Mouse (Mus musculus) bone marrow macrophage, adult 2 months (primary cell): ENCODE data around the gene Neurl3.
A peak's percentile ranks its signal among the peaks of the same experiment; 100 is the strongest.

ENCODE experiments used
- CTCF ChIP-seq: IDR thresholded peaks from 2 replicates; pipeline ENCODE4 v1.5.1; 2012; ENCODE audit warnings: low read depth, mild to moderate bottlenecking, low read length, moderate library complexity
- POLR2A ChIP-seq: IDR thresholded peaks from 2 replicates; pipeline ENCODE4 v1.6.1; 2012; ENCODE audit warnings: mild to moderate bottlenecking, low read depth, low read length, borderline replicate concordance

DNA sequence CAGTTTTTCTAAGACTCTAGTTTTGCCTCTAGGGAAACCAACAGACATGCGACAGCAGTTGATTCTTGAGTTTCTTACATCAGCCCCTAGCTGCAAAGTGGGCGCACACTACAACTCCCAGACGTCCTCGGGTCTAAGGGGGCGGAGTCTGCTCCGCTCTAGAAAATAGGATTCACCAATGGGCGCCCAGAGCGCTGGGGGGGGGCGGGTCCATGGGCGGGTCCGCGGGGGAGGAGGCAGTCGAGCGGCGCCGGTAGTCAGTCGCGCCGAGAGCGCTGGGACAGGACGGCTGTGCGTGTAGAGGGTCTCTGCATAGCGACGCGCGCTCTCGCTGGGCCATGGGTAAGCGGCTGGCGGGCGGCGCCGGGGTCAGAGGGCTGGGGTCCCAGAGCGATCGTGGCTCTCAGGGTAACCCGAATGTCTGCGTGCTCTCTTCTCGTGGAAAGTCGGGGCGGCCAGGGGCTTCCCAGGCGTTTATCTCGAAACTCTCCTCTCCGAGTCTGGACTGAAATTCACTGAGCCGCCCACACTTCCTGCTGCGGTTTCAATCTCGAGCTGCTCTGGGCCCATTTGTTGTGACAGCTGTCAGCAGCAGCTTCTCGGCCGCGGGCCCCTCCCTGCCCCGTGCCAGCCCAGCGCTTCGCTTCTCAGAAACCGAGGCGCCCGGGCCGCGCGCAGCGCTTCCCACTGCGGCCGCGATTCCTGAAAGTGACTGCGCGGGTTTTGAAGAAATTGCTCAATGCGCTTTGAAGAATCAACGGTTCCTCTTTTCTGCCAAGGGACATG lies 33.2 kb upstream of the Neurl3 start, which contains the start of gene Arid5a:
- TF ChIP-seq CTCF (no peak), POLR2A (peak; percentile 100)
